Mouse (Mus musculus): Measurements from ENCODE around the gene Dnajc6.

- TF ChIP-seq CTCF (IDR thresholded peaks at IDR 0.05) (no peak), POLR2A (IDR thresholded peaks at IDR 0.05; ENCODE audit: insufficient read depth, low read depth, low read length) (no peak)
Observed at GRCm38 (mm10) chr4:101451089-101451488, 45.4 kb upstream of the Dnajc6 start.
